Mouse (Mus musculus) monocyte, adult 2 months (primary cell): ENCODE data around the gene Mapk10.
"Not testable (repeated sequence)": the region's sequence is repeated elsewhere in the genome, so short reads cannot be mapped to it uniquely, and the experiment has no call there.

Experiments
- DNase-seq, 2 experiments: peaks; one replicate each; pipeline ENCODE4 v3.0.0; 2022; ENCODE audit warnings: low spot score in 2 of 2, low read depth in 1 of 2

The Mapk10 gene

GRCm38 (mm10) chr5:102874605-102875298, 336.4 kb downstream of the Mapk10 start:
- no peak for DNase-seq

GRCm38 (mm10) chr5:102872996-102873395, 338.1 kb downstream of the Mapk10 start:
- DNase-seq = not testable (repeated sequence)

- no peak for DNase-seq
These were observed 342.9 kb downstream of the Mapk10 start for GRCm38 (mm10) chr5:102868196-102868595.

- no peak for DNase-seq
These were observed 351.4 kb downstream of the Mapk10 start for GRCm38 (mm10) chr5:102859749-102860148.

GRCm38 (mm10) chr5:102858047-102858446, 353.1 kb downstream of the Mapk10 start:
- no peak for DNase-seq
